Mouse (Mus musculus) heart, postnatal 10 days (tissue): ENCODE results near the gene Runx1. TPM values are rescaled to one million over a fixed set of nuclear protein-coding genes. Genes with fewer than 3 reads are reported as not detected.

Source experiments
- DNase-seq, 2 experiments: peaks; one replicate each; pipeline ENCODE4 v3.0.0; 2021
- intact Hi-C: fragments of 180-260 bp; cut with DNase I; formaldehyde crosslinking; loops from one replicate; pipeline ENCODE4 v1.15.1; 2025
- total RNA-seq, 2 experiments: library from RNA; stranded (reverse); gene quantifications; 2 replicates each; pipeline ENCODE4 v1.2.3; 2021

Runx1 gene
- total RNA-seq, 2 experiments from 2014 or later, result 1.4 to 1.7 TPM

GRCm38 (mm10) chr16:92592207-92592606 lies 233.7 kb downstream of the Runx1 start:
- intact Hi-C loops, result no loop called here
- DNase-seq, result no peak

- no peak for DNase-seq
- intact Hi-C loops, result no loop called here
These were observed 234.2 kb downstream of the Runx1 start for GRCm38 (mm10) chr16:92591783-92592182.

DNA sequence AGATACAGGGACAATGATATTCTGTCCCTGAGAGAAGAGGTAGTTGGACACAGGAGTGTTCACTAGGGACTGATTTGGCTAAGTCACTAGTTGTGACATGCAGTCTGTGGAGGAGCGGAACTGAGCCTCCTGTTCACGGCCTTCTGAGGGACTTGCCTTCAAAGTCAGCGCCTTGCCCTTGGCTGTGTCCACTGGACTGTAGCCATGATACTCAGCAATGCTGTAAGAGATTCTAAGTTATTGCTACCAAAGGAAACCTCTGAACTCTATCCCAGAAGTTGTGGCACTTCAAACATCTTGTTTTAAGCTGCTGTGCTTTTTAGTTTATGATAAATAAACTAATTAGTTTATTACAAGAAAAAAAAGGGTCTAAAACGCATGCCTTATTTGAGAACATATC lies 238.1 kb downstream of the Runx1 start:
- intact Hi-C loops, result no loop called here
- no peak for DNase-seq

GRCm38 (mm10) chr16:92581767-92582166 lies 244.2 kb downstream of the Runx1 start:
- no peak for DNase-seq
- intact Hi-C loops, result no loop called here

DNA sequence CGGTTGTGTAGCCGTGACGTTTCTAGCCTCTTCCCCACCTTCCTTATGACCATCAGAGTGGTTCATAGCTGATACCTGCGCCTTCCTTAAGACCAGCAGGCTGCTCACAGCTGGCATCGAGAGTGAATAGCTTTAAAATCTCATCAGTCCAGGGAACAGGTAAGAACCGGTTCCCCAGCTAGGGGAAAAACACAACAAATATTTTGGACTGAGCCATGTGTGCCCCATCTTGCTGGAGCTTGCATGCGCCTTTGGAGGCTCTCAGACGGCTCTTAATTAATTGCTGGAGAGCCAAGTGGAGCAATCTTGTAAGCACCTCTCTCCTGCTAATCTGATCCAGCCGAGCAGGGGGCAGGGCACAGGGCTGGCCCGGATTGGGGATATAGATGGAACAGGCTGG lies 245.0 kb downstream of the Runx1 start:
- intact Hi-C loops, result no loop called here

DNA sequence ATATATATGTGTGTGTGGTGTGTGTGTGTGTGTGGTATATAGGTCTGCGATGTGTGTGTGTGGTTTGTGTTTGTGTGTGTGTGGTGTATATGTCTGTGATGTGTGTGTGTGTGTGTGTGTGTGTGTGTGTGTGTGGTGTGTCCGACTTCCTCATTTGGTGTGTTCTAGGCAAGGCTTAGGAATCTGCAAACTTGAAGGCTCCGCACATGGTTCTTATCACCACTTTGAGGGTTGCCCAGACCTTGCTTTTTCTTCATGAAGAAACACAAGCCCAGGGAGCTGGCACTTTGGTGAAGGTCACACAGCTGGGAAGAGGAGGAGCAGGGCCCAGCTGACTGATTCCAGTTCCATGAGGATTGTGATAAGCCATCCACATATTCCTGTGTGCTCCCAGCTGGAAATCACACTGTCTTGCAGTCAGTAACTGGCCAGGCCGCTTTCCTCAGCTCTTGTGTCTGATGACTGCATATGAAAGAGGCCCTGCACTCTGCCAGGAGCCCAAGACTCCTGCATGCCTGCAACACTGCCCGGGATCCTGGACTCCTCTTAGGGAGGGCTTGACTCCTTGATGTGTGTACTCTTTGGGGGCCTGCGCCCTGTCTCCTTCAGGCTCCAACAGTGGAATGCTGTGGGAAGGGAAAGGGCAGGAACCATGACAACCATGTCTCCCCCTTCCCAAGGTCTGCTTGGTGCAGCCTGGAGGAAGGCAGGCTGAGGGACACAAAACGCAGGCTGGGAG lies 246.9 kb downstream of the Runx1 start:
- intact Hi-C loops, result no loop called here

More for the DNA sequence above, 245.0 kb downstream of the Runx1 start:
- DNase-seq, result no peak

GRCm38 (mm10) chr16:92577381-92577780 lies 248.6 kb downstream of the Runx1 start:
- intact Hi-C loops, result no loop called here
- DNase-seq, result no peak

More for the DNA sequence above, 246.9 kb downstream of the Runx1 start:
- DNase-seq, result peak; percentile 5 to 17

DNA sequence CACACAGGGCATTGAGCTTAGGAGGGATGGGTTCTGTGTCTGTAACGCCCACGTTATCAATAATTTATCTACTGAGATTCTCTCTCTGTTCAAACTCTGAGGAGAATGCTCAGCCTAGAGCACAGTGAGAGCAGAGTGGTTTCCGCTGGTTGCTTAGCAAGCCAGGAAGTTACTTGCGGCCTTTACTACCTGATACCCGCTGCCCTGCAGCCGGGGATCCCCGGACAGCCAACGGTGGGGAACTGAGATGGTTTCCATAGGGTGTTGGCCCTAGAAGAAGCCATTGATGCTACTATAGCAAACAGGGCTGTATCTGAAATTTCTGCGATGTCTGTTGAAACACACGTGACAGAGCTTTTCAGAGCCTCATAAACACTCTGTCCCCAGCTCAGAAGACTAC lies 250.2 kb downstream of the Runx1 start:
- intact Hi-C loops, result no loop called here
- DNase-seq, result no peak

- no peak for DNase-seq
- intact Hi-C loops, result no loop called here
These were observed 252.8 kb downstream of the Runx1 start for GRCm38 (mm10) chr16:92573193-92573592.

DNA sequence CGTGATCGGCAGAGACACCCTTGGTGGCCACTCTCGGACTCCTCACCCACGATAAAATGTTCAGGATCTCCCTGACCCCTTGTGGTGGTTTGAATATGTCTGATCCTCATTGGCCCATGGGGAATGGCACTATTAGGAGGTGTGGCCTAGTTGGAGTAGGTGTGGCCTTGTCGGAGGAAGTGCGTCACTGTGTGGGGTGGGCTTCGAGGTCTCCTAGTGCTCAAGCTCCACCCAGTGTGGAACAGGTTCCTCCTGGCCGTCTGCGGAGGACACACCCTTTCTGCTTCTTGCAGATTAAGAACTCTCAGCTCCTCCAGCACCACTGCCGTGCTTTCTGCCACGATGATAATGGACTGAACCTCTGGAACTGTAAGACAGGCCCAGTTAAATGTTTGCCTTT lies 254.7 kb downstream of the Runx1 start:
- intact Hi-C loops, result no loop called here
- no peak for DNase-seq

GRCm38 (mm10) chr16:92566146-92566545 lies 259.8 kb downstream of the Runx1 start:
- intact Hi-C loops, result loop anchor here (1.0 to 5.0 kb wide), 4 partner anchors 41 to 977 kb away; no protein-coding TSS in a partner anchor

GRCm38 (mm10) chr16:92565708-92566107 lies 260.2 kb downstream of the Runx1 start:
- intact Hi-C loops, result loop anchor here (1.0 to 5.0 kb wide), 6 partner anchors 42 to 978 kb away; no protein-coding TSS in a partner anchor
- peak; percentile 81 to 91 for DNase-seq

More at GRCm38 (mm10) chr16:92566146-92566545, 259.8 kb downstream of the Runx1 start:
- DNase-seq, result no peak

DNA sequence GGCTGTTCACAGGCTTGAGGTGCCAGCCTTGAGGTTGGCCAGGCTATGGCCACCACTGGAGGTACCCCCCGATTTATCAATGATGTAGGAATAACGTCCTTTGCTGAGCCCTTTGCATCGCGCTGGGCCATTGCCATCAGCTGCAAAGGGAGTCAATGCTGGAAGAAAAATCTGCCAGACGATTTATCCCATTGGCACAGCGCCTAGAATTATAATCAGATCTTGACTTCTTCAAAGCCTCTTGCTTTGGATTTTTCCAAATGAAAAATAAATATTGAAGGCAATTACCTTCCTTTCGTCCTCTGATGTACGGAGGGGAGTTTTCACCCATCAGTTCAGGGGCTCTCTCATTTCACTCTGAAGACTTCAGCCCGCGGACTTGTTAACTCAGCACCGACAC lies 260.7 kb downstream of the Runx1 start:
- intact Hi-C loops, result loop anchor here (1.0 to 5.0 kb wide), 4 partner anchors 42 to 889 kb away; no protein-coding TSS in a partner anchor
- DNase-seq, result no peak

DNA sequence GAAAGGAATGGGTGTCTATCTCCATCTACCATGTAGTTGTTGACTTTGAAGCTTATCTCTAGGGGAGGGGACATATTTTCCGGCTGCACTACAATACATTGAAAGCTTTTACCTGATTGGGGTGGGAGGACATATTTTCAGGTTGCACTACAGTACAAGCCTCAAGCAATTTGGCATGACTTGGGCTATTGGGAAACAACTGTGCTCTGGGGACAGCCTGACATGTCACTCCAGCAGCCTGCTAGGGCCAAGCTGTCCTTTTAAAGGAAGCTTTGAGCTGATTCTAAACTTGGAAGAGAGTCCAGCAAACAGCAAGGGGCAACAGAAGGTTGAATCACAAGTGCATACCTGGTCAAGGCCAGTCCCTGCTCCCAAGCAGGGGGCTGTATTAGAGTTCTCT lies 270.9 kb downstream of the Runx1 start:
- DNase-seq, result no peak
- intact Hi-C loops, result no loop called here

DNA sequence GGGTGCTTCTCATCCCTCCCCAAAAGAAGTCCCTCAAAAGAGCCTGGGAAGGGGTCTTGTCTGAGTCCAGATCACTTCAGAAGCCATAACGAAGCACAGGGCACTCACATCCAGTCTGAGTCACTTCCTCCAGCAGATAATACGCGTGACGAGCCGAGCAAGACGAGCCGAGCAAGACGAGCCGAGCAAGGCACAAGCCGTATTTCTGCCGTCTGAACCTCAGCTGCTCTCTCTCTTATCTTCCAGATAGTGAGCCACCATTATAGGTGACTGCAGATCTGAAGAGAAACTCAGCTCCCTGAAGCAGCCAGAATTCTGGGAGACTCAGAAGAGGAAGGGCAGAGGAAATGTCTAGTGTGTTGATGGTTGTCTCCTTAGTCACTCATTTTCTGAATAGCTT lies 273.1 kb downstream of the Runx1 start:
- intact Hi-C loops, result no loop called here
- no peak for DNase-seq

DNA sequence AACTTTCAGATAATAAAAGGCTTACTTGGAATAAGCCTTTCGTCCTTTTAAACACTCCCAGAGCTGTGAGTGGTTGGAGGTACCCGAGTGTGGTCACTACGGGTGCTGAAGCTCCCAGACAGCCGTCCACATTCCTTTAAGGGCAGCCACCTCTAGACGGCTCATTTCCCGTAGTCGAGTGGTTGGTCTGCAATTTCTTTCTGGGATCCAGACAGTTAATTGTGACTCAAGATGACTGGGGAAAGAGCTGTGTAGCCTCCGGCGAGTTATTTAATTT lies 273.9 kb downstream of the Runx1 start:
- intact Hi-C loops, result no loop called here
- DNase-seq, result no peak
